Mouse (Mus musculus) thymus, postnatal 25 days (tissue): ENCODE measurements around the gene Ehmt2.
"Not testable (repeated sequence)": the region's sequence is repeated elsewhere in the genome, so short reads cannot be mapped to it uniquely, and the experiment has no call there.

Experiments used
- DNase-seq: peaks from one replicate; pipeline ENCODE4 v3.0.0; 2022

The Ehmt2 gene

GRCm38 (mm10) chr17:34928841-34929240 is 30.6 kb downstream of the Ehmt2 start:
- no peak for DNase-seq

- peak; percentile 93 for DNase-seq
Observed at GRCm38 (mm10) chr17:34931061-34931734, 32.9 kb downstream of the Ehmt2 start, which contains the start of gene Neu1. Neu1 (plus strand) TSS chr17:34931253.

GRCm38 (mm10) chr17:34931735-34932098 is 33.4 kb downstream of the Ehmt2 start:
- DNase-seq: peak; percentile 60

GRCm38 (mm10) chr17:34932287-34932686 is 34.0 kb downstream of the Ehmt2 start:
- no peak for DNase-seq

- no peak for DNase-seq
Observed at GRCm38 (mm10) chr17:34934031-34934430, 35.8 kb downstream of the Ehmt2 start.

GRCm38 (mm10) chr17:34934830-34935229 is 36.6 kb downstream of the Ehmt2 start:
- no peak for DNase-seq

GRCm38 (mm10) chr17:34937960-34938505 is 39.8 kb downstream of the Ehmt2 start:
- no peak for DNase-seq

GRCm38 (mm10) chr17:34941344-34942041 is 43.2 kb downstream of the Ehmt2 start:
- no peak for DNase-seq

GRCm38 (mm10) chr17:34943128-34943815 is 45.0 kb downstream of the Ehmt2 start:
- no peak for DNase-seq

- DNase-seq: no peak
Observed at GRCm38 (mm10) chr17:34944362-34944761, 46.1 kb downstream of the Ehmt2 start.

GRCm38 (mm10) chr17:34946486-34947140 is 48.3 kb downstream of the Ehmt2 start:
- no peak for DNase-seq

- no peak for DNase-seq
Observed at GRCm38 (mm10) chr17:34947606-34948005, 49.3 kb downstream of the Ehmt2 start.

- not testable (repeated sequence) for DNase-seq
Observed at GRCm38 (mm10) chr17:34948721-34949552, 50.7 kb downstream of the Ehmt2 start.

GRCm38 (mm10) chr17:34949553-34949969 is 51.3 kb downstream of the Ehmt2 start:
- no peak for DNase-seq

GRCm38 (mm10) chr17:34950514-34951455 is 52.5 kb downstream of the Ehmt2 start:
- DNase-seq: no peak

GRCm38 (mm10) chr17:34951636-34952377 is 53.5 kb downstream of the Ehmt2 start:
- DNase-seq: no peak

GRCm38 (mm10) chr17:34952378-34953040 is 54.2 kb downstream of the Ehmt2 start:
- DNase-seq: peak; percentile 79

- no peak for DNase-seq
Observed at GRCm38 (mm10) chr17:34953258-34953657, 55.0 kb downstream of the Ehmt2 start.

- DNase-seq: no peak
Observed at GRCm38 (mm10) chr17:34953904-34954303, 55.6 kb downstream of the Ehmt2 start.

GRCm38 (mm10) chr17:34954831-34955230 is 56.6 kb downstream of the Ehmt2 start:
- no peak for DNase-seq
